In the genomic region with DNA sequence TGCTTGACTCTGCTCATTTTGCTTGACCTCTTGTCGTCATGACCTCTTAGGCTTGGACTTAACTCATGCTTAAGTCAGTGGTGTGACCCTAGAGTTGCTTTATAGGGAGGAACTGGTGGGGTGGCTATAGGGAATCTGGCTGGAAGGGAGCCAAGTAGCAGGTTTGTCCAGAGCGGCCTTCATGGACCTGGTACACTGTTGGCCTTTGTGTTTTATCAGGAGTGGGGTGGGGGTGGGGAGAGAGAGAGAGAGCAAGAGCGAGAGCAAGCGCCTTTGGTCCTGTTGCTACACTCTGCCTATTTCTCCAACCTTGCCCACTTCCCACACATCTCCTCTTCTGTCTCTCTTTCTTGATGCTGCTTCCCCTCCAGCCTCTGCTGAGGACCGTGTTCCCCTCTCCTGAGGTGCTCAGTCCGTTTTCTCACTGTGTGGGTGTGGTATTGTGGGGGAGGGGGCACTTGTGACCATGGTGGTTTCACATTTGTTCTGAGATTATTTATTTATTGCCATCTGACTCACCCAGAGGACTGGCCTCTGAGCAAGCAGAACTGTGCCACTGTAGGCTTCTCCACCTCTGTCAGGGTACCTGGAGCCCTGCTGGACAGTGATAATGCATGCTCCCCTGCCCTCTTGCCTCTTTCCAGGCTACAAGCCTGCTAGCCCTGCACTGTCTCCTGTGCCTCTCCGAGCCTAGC, we compare ENCODE assay signal across 12 mouse cellular contexts. TPM values are rescaled to one million over a fixed set of nuclear protein-coding genes. Genes with fewer than 3 reads are reported as not detected.
DNase-seq lines count a peak whose midpoint lies in the region; ATAC-seq and TF ChIP-seq lines count a peak whose summit lies in the region.
"Had no signal": no experiment of that assay in that cellular context is flagged by ENCODE, and none has a peak within 500 bp of the region (broad histone marks: within the 10 kb centered on the region; RNA-seq: fewer than 3 reads in every experiment).

No protein-coding gene starts in this region.

- H3K27ac ChIP-seq in liver, embryonic 11.5 days (ENCODE audit: low read depth, low read length), result no peak overlapping the region
- peak overlapping the region; percentile 7 for H3K27ac ChIP-seq in limb, embryonic 10.5 days
- H3K27ac ChIP-seq in stomach, embryonic 15.5 days, result peak overlapping the region; percentile 40; the same call in 1 of the 2 replicates
- H3K27ac ChIP-seq in thymus, adult 2 months (ENCODE audit: control insufficient read depth, insufficient read depth, low read length), result no peak overlapping the region

- no peak overlapping the region for H3K4me3 ChIP-seq in liver, embryonic 11.5 days (ENCODE audit: low read depth, low read length)
- H3K4me3 ChIP-seq in limb, embryonic 10.5 days, result no peak overlapping the region
- H3K4me3 ChIP-seq in stomach, embryonic 15.5 days (replicated peaks), result no peak overlapping the region
- H3K4me3 ChIP-seq in thymus, adult 2 months (ENCODE audit: control insufficient read depth, insufficient read depth, low read length), result no peak overlapping the region

- 0 out of 2 replicates have a peak overlapping the region, but pooled peaks have one; percentile 6 for H3K9ac ChIP-seq in liver, embryonic 11.5 days (ENCODE audit: low read depth, low read length)
- no peak overlapping the region for H3K9ac ChIP-seq in stomach, embryonic 15.5 days

- peak; percentile 22; the same call in 1 of the 2 replicates for ATAC-seq in liver, embryonic 11.5 days (replicated peaks; ENCODE audit: low FRiP score)
- ATAC-seq in stomach, embryonic 15.5 days (ENCODE audit: insufficient read depth, low FRiP score, low read depth), result peak; percentile 71
- ATAC-seq: forebrain, embryonic 14.5 days; inflammation-experienced regulatory T-cells, adult 6 months; midbrain, embryonic 16.5 days had no signal

- H3K9me3 ChIP-seq in liver, embryonic 11.5 days (ENCODE audit: control insufficient read depth, low read length), result no peaks in the 10 kb centered on the region
- no peaks in the 10 kb centered on the region for H3K9me3 ChIP-seq in limb, embryonic 10.5 days (replicated peaks)
- no peaks in the 10 kb centered on the region for H3K9me3 ChIP-seq in stomach, embryonic 15.5 days

- no peaks in the 10 kb centered on the region for H3K36me3 ChIP-seq in liver, embryonic 11.5 days (ENCODE audit: control insufficient read depth, insufficient read depth, low read length)
- no peaks in the 10 kb centered on the region for H3K36me3 ChIP-seq in limb, embryonic 10.5 days
- no peaks in the 10 kb centered on the region for H3K36me3 ChIP-seq in stomach, embryonic 15.5 days
- no peaks in the 10 kb centered on the region for H3K36me3 ChIP-seq in thymus, adult 2 months (ENCODE audit: control insufficient read depth, insufficient read depth, low read length)

- no peak for TF ChIP-seq POLR2A in thymus, adult 2 months (IDR thresholded peaks at IDR 0.05; ENCODE audit: control insufficient read depth, extremely low read depth, insufficient read depth, low read length, poor library complexity)

- H3K4me2 ChIP-seq in liver, embryonic 11.5 days, result no peak overlapping the region; the same call in 1 of the 2 replicates
- H3K4me2 ChIP-seq in stomach, embryonic 15.5 days, result no peak overlapping the region

- DNase-seq in liver, embryonic 11.5 days (ENCODE audit: low spot score), result no peak
- no peak for DNase-seq in liver
- DNase-seq in adrenal gland, adult (ENCODE audit: inconsistent age in 2 of 2, low spot score in 1 of 2), result peak; percentile 85 to 90
- no peak for DNase-seq in limb, embryonic 10.5 days (ENCODE audit: low spot score)
- no peak for DNase-seq in thymus, postnatal 25 days
- no peak for DNase-seq in thymus, adult 2 months
- no peak for DNase-seq in layer of hippocampus, postnatal 14 days (ENCODE audit: low spot score in 2 of 2)

- H3K27me3 ChIP-seq in liver, embryonic 11.5 days (replicated peaks; ENCODE audit: control insufficient read depth, insufficient read depth, low read length), result no peaks in the 10 kb centered on the region
- 0 out of 2 replicates have a peak, but pooled peaks cover 2% of the 10 kb centered on the region for H3K27me3 ChIP-seq in limb, embryonic 10.5 days (ENCODE audit: low read depth, poor library complexity, severe bottlenecking)
- H3K27me3 ChIP-seq in stomach, embryonic 15.5 days (replicated peaks), result no peaks in the 10 kb centered on the region
- no peaks in the 10 kb centered on the region for H3K27me3 ChIP-seq in thymus, adult 2 months (ENCODE audit: control insufficient read depth, insufficient read depth, low read length)

- no peak for TF ChIP-seq CTCF in thymus, adult 2 months (IDR thresholded peaks at IDR 0.05; ENCODE audit: borderline replicate concordance, control insufficient read depth, extremely low read depth, insufficient read depth, low read length, poor library complexity)

- peaks cover 8% of the 10 kb centered on the region for H3K4me1 ChIP-seq in liver, embryonic 11.5 days (replicated peaks; ENCODE audit: control insufficient read depth, insufficient read depth, low read length)
- peaks cover 28% of the 10 kb centered on the region for H3K4me1 ChIP-seq in limb, embryonic 10.5 days
- no peaks in the 10 kb centered on the region for H3K4me1 ChIP-seq in stomach, embryonic 15.5 days
- H3K4me1 ChIP-seq in thymus, adult 2 months (replicated peaks; ENCODE audit: control insufficient read depth, insufficient read depth, low read length), result no peaks in the 10 kb centered on the region

- 50% methylated on average over 7 of the region's 7 CpGs for WGBS in liver, embryonic 11.5 days
- WGBS in limb, embryonic 10.5 days, result 80% methylated on average over 7 of the region's 7 CpGs
- WGBS in stomach, embryonic 15.5 days, result 53% methylated on average over 7 of the region's 7 CpGs
- WGBS in thymus, adult 2 months, result 80% methylated on average over 7 of the region's 7 CpGs

RNA-seq across cellular contexts. Expression of gene Gpa33, which starts 7.4 kb away (rescaled TPM):
- polyA plus RNA-seq in liver, embryonic 11.5 days (2014; fragmentation: Nextera tagmentation; extraction: Ambion mirVana), result not detected in 2 replicates
- polyA plus RNA-seq in limb, embryonic 10.5 days (2016; fragmentation: Nextera tagmentation; extraction: Ambion mirVana), result 0.18 and 0.19 TPM in 2 replicates
- 13.4 and 15.1 TPM in 2 replicates for polyA plus RNA-seq in stomach, embryonic 15.5 days (2015; fragmentation: Nextera tagmentation; extraction: Ambion mirVana)
- polyA plus RNA-seq in thymus, adult 2 months (2012; rRNA removed), result 3.8 TPM in 2 replicates
- not detected for total RNA-seq in layer of hippocampus, postnatal 14 days (2021)
- total RNA-seq: left cerebral cortex, postnatal 14 days had no signal
- polyA plus RNA-seq: forebrain, embryonic 14.5 days; inflammation-experienced regulatory T-cells, adult 6 months had no signal

RNA-seq across cellular contexts. Expression of gene Dusp27, which starts 9.7 kb away (rescaled TPM):
- polyA plus RNA-seq in liver, embryonic 11.5 days (2014; fragmentation: Nextera tagmentation; extraction: Ambion mirVana), result 0.84 and 1.0 TPM in 2 replicates
- 1.8 and 2.4 TPM in 2 replicates for polyA plus RNA-seq in limb, embryonic 10.5 days (2016; fragmentation: Nextera tagmentation; extraction: Ambion mirVana)
- 2.9 and 3.2 TPM in 2 replicates for polyA plus RNA-seq in stomach, embryonic 15.5 days (2015; fragmentation: Nextera tagmentation; extraction: Ambion mirVana)
- 0.08 and 0.32 TPM in 2 replicates for polyA plus RNA-seq in thymus, adult 2 months (2012; rRNA removed)
- under 1 TPM; 0.39 to 0.57 TPM for total RNA-seq in layer of hippocampus, postnatal 14 days (2021)
- polyA plus RNA-seq: inflammation-experienced regulatory T-cells, adult 6 months had no signal

Comparison
In these comparisons a context has a peak if more than half of its experiments do, and no peak if none do; other contexts are left out.
1. DNase-seq: peak in adrenal gland, adult (2 of 2); none in liver, embryonic 11.5 days (single experiment), liver (single experiment), limb, embryonic 10.5 days (single experiment), thymus, postnatal 25 days (single experiment), thymus, adult 2 months (single experiment) and layer of hippocampus, postnatal 14 days (0 of 2).
2. H3K27ac ChIP-seq: peak in limb, embryonic 10.5 days (single experiment) and stomach, embryonic 15.5 days (single experiment); none in liver, embryonic 11.5 days (single experiment) and thymus, adult 2 months (single experiment).